In the genomic region with DNA sequence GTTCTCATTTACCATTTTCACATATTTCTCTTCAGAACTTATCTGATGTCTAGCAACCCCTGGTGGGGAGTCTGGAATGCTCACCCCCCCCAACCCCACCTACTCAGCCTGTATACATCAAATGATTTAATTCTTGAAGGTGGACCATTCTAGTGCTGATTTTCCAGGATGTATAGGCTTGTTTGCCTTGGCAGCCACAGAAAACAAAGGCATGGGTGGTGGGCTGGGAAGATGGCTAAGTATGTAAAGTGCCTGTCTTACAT, we compare ENCODE assay signal across 12 mouse cellular contexts.
DNase-seq lines count a peak whose midpoint lies in the region; ATAC-seq and TF ChIP-seq lines count a peak whose summit lies in the region.
"Had no signal": no experiment of that assay in that cellular context is flagged by ENCODE, and none has a peak within 500 bp of the region (broad histone marks: within the 10 kb centered on the region; RNA-seq: fewer than 3 reads in every experiment).

No protein-coding gene starts in this region.

- no peaks in the 10 kb centered on the region for H3K4me1 ChIP-seq in hindbrain, embryonic 11.5 days (replicated peaks; ENCODE audit: control insufficient read depth, insufficient read depth, low read length)
- no peaks in the 10 kb centered on the region; the same call in 1 of the 2 replicates for H3K4me1 ChIP-seq in hindbrain, embryonic 16.5 days (ENCODE audit: control insufficient read depth, insufficient read depth, low read depth, low read length)
- H3K4me1 ChIP-seq in neural tube, embryonic 11.5 days (ENCODE audit: control insufficient read depth, insufficient read depth, low read length), result peaks cover 7% of the 10 kb centered on the region
- H3K4me1 ChIP-seq in limb, embryonic 14.5 days (ENCODE audit: control insufficient read depth, insufficient read depth, low read length), result peaks cover 13% of the 10 kb centered on the region

- TF ChIP-seq POLR2A in limb, embryonic 14.5 days (IDR thresholded peaks at IDR 0.05; ENCODE audit: borderline replicate concordance, extremely low read depth, insufficient read depth, insufficient read length), result no peak

- DNase-seq in hindbrain, embryonic 11.5 days (ENCODE audit: low spot score), result no peak
- DNase-seq in neural tube, embryonic 11.5 days (ENCODE audit: low spot score), result peak; percentile 28
- no peak for DNase-seq in neural tube, embryonic 10.5 days (ENCODE audit: extremely low spot score, low spot score)
- DNase-seq in limb, embryonic 14.5 days (ENCODE audit: low spot score), result peak; percentile 26
- DNase-seq in thymus, postnatal 4 days, result peak; percentile 73
- no peak for DNase-seq in retina, embryonic 14.5 days (ENCODE audit: low spot score)
- no peak for DNase-seq in heart, postnatal 10 days
- DNase-seq: cerebellum, adult 11-12 months; kidney, postnatal 25 days; left cerebral cortex, postnatal 4 days had no signal

- ATAC-seq in hindbrain, embryonic 11.5 days (ENCODE audit: low FRiP score), result peak; percentile 19; the same call in 1 of the 2 replicates
- ATAC-seq in hindbrain, embryonic 16.5 days, result no peak
- ATAC-seq in neural tube, embryonic 11.5 days (ENCODE audit: insufficient read depth, low FRiP score, low TSS enrichment), result 0 out of 2 replicates have a peak, but pooled peaks have one; percentile 18
- no peak for ATAC-seq in limb, embryonic 14.5 days (ENCODE audit: low FRiP score, low read depth)
- ATAC-seq: Patski had no signal

- no peaks in the 10 kb centered on the region for H3K9me3 ChIP-seq in hindbrain, embryonic 11.5 days (ENCODE audit: control insufficient read depth, low read length)
- no peaks in the 10 kb centered on the region for H3K9me3 ChIP-seq in hindbrain, embryonic 16.5 days (ENCODE audit: control insufficient read depth, low read length)
- no peaks in the 10 kb centered on the region for H3K9me3 ChIP-seq in neural tube, embryonic 11.5 days (ENCODE audit: control insufficient read depth, low read length)
- H3K9me3 ChIP-seq in limb, embryonic 14.5 days (ENCODE audit: control insufficient read depth, low read length), result no peaks in the 10 kb centered on the region

- no peak overlapping the region for H3K4me3 ChIP-seq in hindbrain, embryonic 11.5 days (ENCODE audit: low read depth, low read length)
- no peak overlapping the region for H3K4me3 ChIP-seq in hindbrain, embryonic 16.5 days (ENCODE audit: low read length)
- no peak overlapping the region for H3K4me3 ChIP-seq in neural tube, embryonic 11.5 days (ENCODE audit: low read depth, low read length)
- H3K4me3 ChIP-seq in limb, embryonic 14.5 days (replicated peaks; ENCODE audit: low read length), result no peak overlapping the region

- no peak overlapping the region for H3K9ac ChIP-seq in hindbrain, embryonic 11.5 days (ENCODE audit: low read depth, low read length)
- H3K9ac ChIP-seq in hindbrain, embryonic 16.5 days (ENCODE audit: low read depth, low read length), result no peak overlapping the region
- no peak overlapping the region for H3K9ac ChIP-seq in neural tube, embryonic 11.5 days (ENCODE audit: low read length)
- H3K9ac ChIP-seq in limb, embryonic 14.5 days (ENCODE audit: low read depth, low read length, severe bottlenecking), result no peak overlapping the region

- H3K27ac ChIP-seq in hindbrain, embryonic 11.5 days (ENCODE audit: low read depth, low read length), result no peak overlapping the region
- no peak overlapping the region for H3K27ac ChIP-seq in hindbrain, embryonic 16.5 days (ENCODE audit: low read depth, low read length)
- H3K27ac ChIP-seq in neural tube, embryonic 11.5 days (ENCODE audit: low read depth, low read length), result no peak overlapping the region
- H3K27ac ChIP-seq in limb, embryonic 14.5 days (replicated peaks; ENCODE audit: low read depth, low read length), result no peak overlapping the region

- intact Hi-C loops in heart, postnatal 10 days (cut with DNase I), result loop anchor here (5.0 to 10.0 kb wide), 6 partner anchors 141 to 534 kb away; no protein-coding TSS in a partner anchor

- H3K27me3 ChIP-seq in hindbrain, embryonic 11.5 days (ENCODE audit: control insufficient read depth, insufficient read depth, low read length), result no peaks in the 10 kb centered on the region
- no peaks in the 10 kb centered on the region; the same call in 1 of the 2 replicates for H3K27me3 ChIP-seq in hindbrain, embryonic 16.5 days (replicated peaks; ENCODE audit: control insufficient read depth, insufficient read depth, low read length)
- H3K27me3 ChIP-seq in neural tube, embryonic 11.5 days (ENCODE audit: control insufficient read depth, insufficient read depth, low read length), result no peaks in the 10 kb centered on the region
- no peaks in the 10 kb centered on the region for H3K27me3 ChIP-seq in limb, embryonic 14.5 days (ENCODE audit: control insufficient read depth, insufficient read depth, low read length)

- H3K4me2 ChIP-seq in hindbrain, embryonic 11.5 days (replicated peaks; ENCODE audit: low read depth, low read length), result no peak overlapping the region
- H3K4me2 ChIP-seq in hindbrain, embryonic 16.5 days (ENCODE audit: low read length), result no peak overlapping the region; the same call in 1 of the 2 replicates
- H3K4me2 ChIP-seq in neural tube, embryonic 11.5 days (ENCODE audit: low read depth), result no peak overlapping the region
- no peak overlapping the region for H3K4me2 ChIP-seq in limb, embryonic 14.5 days (replicated peaks; ENCODE audit: low read depth, low read length, severe bottlenecking)

- H3K36me3 ChIP-seq in hindbrain, embryonic 11.5 days (ENCODE audit: control insufficient read depth, insufficient read depth, low read length), result no peaks in the 10 kb centered on the region
- H3K36me3 ChIP-seq in hindbrain, embryonic 16.5 days (ENCODE audit: control insufficient read depth, insufficient read depth, low read length), result no peaks in the 10 kb centered on the region
- no peaks in the 10 kb centered on the region for H3K36me3 ChIP-seq in neural tube, embryonic 11.5 days (ENCODE audit: control insufficient read depth, insufficient read depth, low read length)
- H3K36me3 ChIP-seq in limb, embryonic 14.5 days (ENCODE audit: control insufficient read depth, insufficient read depth, low read length), result no peaks in the 10 kb centered on the region

Comparison
In these comparisons a context has a peak if more than half of its experiments do, and no peak if none do; other contexts are left out.
1. ATAC-seq: peak in hindbrain, embryonic 11.5 days (single experiment) and neural tube, embryonic 11.5 days (single experiment); none in hindbrain, embryonic 16.5 days (single experiment) and limb, embryonic 14.5 days (single experiment).
2. DNase-seq: peak in neural tube, embryonic 11.5 days (single experiment), limb, embryonic 14.5 days (single experiment) and thymus, postnatal 4 days (single experiment); none in hindbrain, embryonic 11.5 days (single experiment), neural tube, embryonic 10.5 days (single experiment), retina, embryonic 14.5 days (single experiment) and heart, postnatal 10 days (0 of 2).